Comparison of ENCODE assay signal across 18 mouse cellular contexts in genomic region chr3:6049472-6050045, GRCm38 (mm10).
DNase-seq lines count a peak whose midpoint lies in the region; ATAC-seq lines count a peak whose summit lies in the region.
"Had no signal": no experiment of that assay in that cellular context is flagged by ENCODE, and none has a peak within 500 bp of the region (broad histone marks: within the 10 kb centered on the region; RNA-seq: fewer than 3 reads in every experiment).

No protein-coding gene starts in this region.

- DNase-seq in cerebellum, postnatal 10 days, result no peak
- no peak for DNase-seq in adrenal gland, adult 2 months
- DNase-seq in heart, postnatal 4 days, result no peak
- DNase-seq in gastrocnemius, postnatal 10 days, result no peak
- DNase-seq: adrenal gland, postnatal 14 days; cerebellum, adult 18-20 months; cerebellum, adult 9-11 months; embryo, embryonic 11 days; gastrocnemius, adult 2 months; gastrocnemius, postnatal 36 days; heart, adult 18-20 months; heart, postnatal 14 days; kidney, adult 2 months had no signal

- ATAC-seq in cerebellum, adult (ENCODE audit: insufficient number of reproducible peaks, low FRiP score, low TSS enrichment), result peak; percentile 61; the same call in 1 of the 2 replicates
- ATAC-seq in common myeloid progenitor, adult 5-6 weeks (replicated peaks; ENCODE audit: low read depth, poor library complexity, severe bottlenecking), result peak; percentile 73; the same call in 1 of the 2 replicates
- ATAC-seq in megakaryocyte, adult 5-6 weeks (ENCODE audit: poor library complexity, severe bottlenecking), result peak; percentile 56; the same call in 1 of the 2 replicates
- ATAC-seq: forebrain, embryonic 16.5 days; intestine, embryonic 16.5 days had no signal
